Mouse (Mus musculus) heart, embryonic 11.5 days (tissue): ENCODE data around the gene Cdc42. TPM values are rescaled to one million over a fixed set of nuclear protein-coding genes. Genes with fewer than 3 reads are reported as not detected.

ENCODE experiments used
- polyA plus RNA-seq: library from polyadenylated mRNA; unstranded; fragments of >200 nt; fragmentation: Nextera tagmentation; extraction: Ambion mirVana; gene quantifications from 2 replicates; pipeline ENCODE4 v1.2.1, GENCODE M21; 2014

The Cdc42 gene
- polyA plus RNA-seq, 1 experiment from 2014 or later, result 525 TPM

Other genes starting within 250 kb of the Cdc42 start
- 2.2 and 2.9 TPM in 2 replicates for gene Wnt4, start 80.2 kb downstream of the Cdc42 start, polyA plus RNA-seq
- gene Cela3a, start 52.1 kb upstream of the Cdc42 start, polyA plus RNA-seq, result not detected in 2 replicates
- not detected in 2 replicates for gene Cela3b, start 72.8 kb upstream of the Cdc42 start, polyA plus RNA-seq
- gene 1700013G24Rik, start 95.6 kb upstream of the Cdc42 start, polyA plus RNA-seq, result not detected in 2 replicates
- 55.5 and 56.4 TPM in 2 replicates for gene Hspg2, start 111.0 kb upstream of the Cdc42 start, polyA plus RNA-seq
- gene Ldlrad2, start 216.8 kb upstream of the Cdc42 start, polyA plus RNA-seq, result not detected in 2 replicates
- 45.0 and 50.1 TPM in 2 replicates for gene Usp48, start 236.0 kb upstream of the Cdc42 start, polyA plus RNA-seq